Mouse (Mus musculus) common myeloid progenitor, adult 5-6 weeks (primary cell): ENCODE measurements around the gene Lsm12. TPM values are rescaled to one million over a fixed set of nuclear protein-coding genes. Genes with fewer than 3 reads are reported as not detected.
A peak's percentile ranks its signal among the peaks of the same experiment; 100 is the strongest.
"Not testable (repeated sequence)": the region's sequence is repeated elsewhere in the genome, so short reads cannot be mapped to it uniquely, and the experiment has no call there.

Source experiments
- ATAC-seq: replicated peaks from 2 replicates; pipeline ENCODE4 v1.8.0; 2016; ENCODE audit warnings: low read depth, mild to moderate bottlenecking, moderate TSS enrichment, inconsistent platforms; ENCODE audit not compliant: poor library complexity, severe bottlenecking
- total RNA-seq: library from RNA; stranded (forward); fragments of 200-1000, 187-1606 nt; gene quantifications from 2 replicates; pipeline ENCODE4 v1.2.3, GENCODE M21; 2017

Lsm12 gene
- total RNA-seq, 1 experiment from 2014 or later = 71.8 TPM

DNA sequence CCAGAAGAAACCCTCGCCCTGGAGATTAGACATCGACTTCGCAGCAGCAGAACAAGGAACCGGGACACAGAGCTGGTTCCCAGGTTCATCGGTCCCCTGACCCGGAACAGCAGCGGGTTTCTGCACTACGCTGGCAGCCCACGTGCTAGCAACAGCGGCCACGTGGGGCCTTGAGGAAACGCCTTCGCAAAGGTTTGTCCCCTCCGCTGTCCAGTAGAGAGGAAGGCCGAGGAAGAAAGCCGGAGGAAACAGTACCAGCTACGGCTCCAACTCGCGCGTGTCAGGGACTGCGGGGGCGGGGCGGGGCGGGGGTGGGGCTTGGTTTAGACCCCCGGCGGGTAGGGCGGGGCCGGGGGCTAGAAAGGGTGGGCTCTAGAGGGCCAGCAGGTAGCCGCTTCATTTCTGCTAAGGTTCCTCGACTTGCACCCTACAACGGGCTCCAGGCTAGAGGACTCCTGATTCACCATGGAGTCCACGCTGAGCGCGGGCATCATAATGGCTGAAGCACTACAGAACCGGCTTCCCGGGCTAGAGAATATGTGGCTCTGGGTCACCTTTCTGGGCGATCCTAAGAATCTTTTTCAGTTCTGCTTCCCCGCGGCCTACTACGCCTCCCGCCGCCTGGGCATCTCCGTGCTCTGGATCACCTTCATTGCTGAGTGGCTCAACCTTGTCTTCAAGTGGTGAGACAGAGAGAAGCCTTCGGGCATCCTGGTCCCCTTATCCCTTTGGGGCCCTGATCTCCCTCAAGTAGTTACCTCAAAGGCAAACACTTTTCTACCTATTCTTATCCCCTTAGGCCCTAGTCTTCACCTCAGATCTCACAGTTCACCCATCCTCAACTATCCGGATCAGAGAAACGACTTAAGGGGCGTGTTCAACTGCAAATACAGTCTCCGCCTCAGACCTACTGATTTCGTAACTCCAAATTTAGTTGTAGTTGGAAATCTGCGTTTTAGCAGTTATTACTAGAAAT is 4.7 kb upstream of the Lsm12 start, which contains the start of gene G6pc3:
G6pc3 (plus strand) TSS at position 160 of the 976 bp plus-strand sequence.
- peak; percentile 84 for ATAC-seq

DNA sequence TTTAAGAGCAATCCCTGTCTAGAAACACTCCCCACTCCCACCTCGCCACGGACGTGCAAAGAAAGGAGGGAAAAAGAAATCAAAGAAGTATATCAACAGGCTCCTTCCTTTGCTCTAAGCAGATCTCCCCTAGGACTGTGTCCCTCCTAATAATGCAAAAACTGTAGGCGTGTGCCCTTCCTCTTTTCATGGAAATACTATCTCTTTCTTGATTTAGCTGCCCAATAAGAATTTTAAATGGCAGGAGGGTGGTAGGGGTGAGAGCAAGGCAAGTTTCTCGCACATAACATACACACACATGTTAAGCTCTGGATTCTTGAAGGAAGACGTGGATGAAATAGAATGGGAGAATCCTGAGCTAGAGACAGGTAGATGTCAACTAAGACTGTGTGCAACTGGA is 3.9 kb upstream of the Lsm12 start:
- no peak for ATAC-seq

DNA sequence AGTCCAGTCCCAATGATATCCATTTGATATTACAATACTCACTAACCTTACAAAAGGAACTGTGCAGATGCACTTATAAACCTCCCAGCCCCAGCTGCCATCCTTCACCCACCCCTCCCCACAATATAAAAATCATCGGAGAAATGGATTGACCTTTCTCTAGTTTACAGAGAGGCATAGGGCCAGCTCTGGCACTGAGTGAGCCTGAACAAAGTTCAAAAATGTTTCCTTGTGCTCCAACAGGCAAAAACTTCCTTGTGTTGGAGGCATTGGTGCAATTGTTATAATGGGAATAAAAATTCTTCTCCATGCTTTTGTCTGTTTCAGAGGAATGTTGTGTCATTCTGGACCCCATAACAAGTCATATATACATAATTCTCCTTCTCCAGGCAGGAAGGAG is 1.1 kb upstream of the Lsm12 start:
- no peak for ATAC-seq

DNA sequence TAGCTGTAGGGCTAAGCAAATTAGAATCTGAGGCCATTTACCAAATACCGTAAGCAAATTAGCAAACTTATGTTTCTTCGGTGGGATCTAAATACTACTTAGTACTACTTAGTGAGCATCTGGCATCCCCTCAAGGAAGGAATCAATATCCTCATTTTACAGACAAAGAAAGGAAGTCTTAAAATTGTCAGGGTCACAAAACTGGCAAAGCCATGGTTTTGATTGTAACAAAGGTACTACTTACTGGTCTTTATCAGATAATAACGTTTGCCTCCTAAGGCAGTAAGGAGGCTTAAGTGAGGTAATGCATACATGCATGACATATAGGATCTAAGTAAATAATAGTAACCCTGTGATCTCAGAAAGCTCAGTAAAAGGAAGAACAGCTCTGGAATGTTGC is 581 bp upstream of the Lsm12 start:
- ATAC-seq = no peak

DNA sequence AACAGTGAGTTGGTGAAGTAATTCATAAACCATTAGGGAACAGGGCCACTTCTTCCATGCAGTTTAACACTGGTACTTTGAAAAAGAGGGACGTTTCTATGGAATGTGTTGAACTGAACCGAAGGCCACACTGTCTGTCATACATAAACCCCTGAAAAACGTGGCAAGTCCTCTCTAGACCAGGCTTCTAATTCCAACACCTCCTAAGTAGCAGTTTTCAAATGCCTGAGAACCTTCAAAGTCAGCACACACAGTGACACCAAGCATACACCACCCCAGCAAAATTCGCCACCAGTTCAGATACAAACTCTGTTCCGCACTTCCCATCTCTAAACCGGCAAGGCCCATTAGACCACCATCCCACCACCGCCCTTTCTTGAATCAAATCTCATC is 847 bp downstream of the Lsm12 start:
- ATAC-seq = no peak

DNA sequence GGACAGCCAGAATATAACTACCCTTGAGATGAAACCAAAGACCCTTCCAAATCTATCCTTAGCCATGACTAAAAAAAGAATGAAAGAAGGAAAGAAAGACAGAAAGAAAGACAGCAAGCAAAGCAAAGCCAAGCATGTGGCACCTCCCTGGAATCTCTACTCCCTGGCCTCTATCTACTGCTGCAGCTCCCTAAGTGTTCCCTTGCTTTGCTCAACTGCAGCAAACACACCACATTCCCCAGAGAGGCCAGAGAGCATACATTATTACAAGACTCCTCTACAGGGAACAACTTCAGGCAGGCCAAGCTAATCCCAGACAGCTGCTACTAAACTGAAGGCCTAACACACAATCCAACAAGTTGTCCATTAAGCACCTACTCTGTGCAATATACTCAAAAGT is 5.3 kb downstream of the Lsm12 start:
- no peak for ATAC-seq

DNA sequence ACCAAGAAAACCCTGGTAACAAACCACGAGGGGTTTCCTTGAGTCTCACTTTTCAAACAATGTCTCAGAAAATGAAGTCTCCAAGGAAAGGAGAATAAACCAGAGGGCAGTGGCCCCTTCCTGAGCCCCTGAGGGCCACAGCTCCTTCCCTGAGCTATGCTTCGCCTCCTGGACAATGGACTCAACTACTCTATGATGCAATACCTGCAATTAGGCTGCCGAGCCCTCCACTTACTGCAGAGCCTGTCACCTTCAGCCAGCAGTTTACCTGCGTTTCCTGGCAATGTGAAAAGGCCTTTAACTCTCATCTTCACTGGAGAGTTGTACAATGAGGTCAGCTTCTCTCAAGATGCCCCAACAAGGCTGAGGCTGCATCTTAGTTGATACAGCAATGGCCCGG is 16.4 kb downstream of the Lsm12 start:
- ATAC-seq = no peak

DNA sequence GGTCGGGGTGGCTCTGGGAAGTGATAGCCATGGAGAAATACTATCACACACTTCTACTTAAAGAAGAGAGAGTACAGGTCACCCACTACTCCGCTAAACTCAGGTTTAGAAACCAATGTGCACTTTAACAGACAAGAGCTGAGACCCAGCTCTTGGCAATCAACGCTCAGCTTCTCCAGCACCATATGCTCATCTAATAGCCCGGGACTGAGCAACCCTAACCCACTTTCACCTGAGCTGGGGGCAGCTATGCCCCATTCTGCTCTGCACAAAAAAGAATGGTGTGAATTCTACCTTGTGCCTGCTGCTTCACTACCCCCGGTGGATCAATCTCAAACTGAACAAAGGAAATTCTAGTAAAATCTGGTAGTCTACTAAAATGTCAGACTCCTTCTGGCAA is 17.6 kb downstream of the Lsm12 start:
- ATAC-seq = no peak

DNA sequence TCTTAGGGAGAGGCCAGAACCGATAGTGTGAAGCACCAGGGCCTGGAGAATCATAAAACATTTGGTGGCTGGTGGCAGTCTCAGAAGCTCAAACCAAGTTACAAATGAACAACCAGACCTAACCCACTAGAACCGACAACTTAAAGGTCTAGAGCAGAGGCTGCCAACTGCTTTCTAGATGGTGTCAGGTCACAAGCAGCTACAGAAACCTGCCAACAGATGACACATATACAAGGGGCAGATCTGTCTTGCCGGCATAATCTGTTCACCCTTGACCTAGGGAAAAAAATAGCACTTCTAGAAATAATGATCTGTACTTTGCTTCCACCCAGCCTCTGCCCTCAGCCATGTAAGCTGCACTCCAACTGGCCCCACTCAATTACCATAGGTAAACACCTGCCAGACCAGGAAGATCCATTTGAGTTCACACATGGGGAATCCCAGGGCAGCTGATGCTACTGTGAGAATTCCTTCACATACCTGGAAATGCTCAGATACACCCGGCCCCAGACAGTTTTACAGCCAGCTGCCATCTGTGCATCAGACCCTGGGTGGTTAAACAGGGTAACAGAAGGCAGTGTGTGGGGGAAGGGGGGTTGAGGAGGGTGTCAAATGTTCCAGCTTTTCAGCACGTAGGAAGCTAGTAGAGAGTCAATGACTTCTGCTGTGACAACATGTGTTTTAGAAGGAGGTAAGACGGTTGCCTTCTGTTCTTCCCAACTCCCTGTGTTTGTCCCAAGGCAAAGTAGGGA is 18.9 kb downstream of the Lsm12 start:
- no peak for ATAC-seq

DNA sequence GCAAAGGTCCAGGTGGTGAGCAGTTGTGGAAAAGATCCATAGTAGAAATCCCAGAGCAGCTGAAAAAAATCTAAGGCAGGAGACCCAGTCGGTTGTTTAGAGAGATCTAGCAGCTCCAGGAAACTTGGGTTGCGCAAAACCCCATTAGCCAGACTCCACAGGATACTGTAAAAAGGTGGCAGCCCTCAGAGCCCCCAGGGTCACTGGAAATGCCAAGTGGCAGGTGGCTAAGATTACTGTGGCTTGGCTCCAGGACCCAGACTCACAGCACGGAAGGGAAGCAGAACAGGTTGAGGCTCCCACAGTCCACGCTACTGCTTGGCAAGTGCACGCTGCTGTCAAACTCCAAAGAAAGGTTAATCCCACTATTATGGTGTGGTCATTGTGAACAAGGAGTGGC is 25.3 kb downstream of the Lsm12 start:
- no peak for ATAC-seq

DNA sequence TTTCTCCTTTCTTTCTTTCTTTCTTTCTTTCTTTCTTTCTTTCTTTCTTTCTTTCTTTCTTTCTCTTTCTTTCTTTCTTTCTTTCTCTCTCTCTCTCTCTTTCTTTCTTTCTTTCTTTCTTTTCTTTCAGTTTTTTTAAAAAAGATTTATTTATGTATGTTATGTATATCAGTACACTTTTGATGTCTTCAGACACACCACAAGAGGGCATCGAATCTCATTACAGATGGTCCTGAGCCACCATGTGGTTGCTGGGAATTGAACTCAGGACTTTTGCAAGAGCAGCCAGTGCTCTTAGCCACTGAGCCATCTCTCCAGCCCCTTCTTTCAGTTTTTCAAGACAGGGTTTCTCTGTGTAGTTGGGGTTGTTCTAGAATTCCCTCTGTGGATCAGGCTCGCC is 27.1 kb downstream of the Lsm12 start:
- not testable (repeated sequence) for ATAC-seq

DNA sequence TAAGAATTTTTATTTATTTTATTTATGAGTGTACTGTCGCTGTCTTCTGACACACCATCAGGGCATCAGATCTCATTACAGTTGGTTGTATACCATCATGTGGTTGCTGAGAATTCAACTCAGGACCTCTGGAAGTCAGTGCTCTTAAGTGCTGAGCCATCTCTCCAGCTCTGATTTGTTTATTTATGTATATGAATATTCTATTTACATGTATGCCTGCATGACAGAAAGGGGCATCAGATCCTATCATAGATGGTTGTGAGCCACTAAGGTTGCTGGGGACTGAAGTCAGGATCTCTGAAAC is 28.4 kb downstream of the Lsm12 start:
- no peak for ATAC-seq

DNA sequence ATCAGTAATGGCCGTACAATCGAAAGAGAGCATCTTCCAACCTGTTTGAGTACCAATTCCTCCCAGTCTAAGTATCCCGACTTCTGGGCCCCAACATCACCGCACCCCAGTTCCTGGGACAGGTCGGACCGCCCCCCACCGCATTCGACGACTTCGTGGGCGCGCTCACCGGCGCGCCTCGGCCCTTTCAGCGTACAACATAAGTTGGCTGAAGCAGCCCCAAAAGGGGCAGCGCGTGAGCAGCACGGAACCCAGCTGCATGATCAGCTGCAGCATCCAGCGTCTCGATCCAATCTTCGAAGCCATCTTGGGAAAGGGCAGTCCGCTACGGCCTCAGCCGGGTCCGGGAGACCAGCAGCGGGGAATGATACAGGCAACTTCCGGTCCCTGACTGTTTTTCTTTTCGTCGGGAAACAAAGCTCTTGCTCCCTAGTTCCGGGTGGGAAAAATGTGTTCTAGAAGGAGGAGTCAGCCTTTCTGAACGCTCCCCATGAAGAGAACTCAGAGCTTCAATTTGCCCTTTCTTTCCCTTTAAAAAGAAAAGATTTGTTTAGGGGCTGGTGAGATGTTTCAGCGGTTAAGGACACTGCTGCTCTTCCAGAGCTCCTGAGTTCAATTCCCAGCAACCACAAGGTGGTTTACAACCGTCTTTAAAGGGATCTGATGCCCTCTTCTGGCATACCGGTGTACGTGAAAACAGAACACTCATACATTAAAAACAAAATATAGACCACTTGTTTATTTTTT is 28.9 kb downstream of the Lsm12 start, which contains the start of gene Tmem101:
Tmem101 (minus strand) TSS at position 366 of the 747 bp plus-strand sequence.
- peak; percentile 87 for ATAC-seq

DNA sequence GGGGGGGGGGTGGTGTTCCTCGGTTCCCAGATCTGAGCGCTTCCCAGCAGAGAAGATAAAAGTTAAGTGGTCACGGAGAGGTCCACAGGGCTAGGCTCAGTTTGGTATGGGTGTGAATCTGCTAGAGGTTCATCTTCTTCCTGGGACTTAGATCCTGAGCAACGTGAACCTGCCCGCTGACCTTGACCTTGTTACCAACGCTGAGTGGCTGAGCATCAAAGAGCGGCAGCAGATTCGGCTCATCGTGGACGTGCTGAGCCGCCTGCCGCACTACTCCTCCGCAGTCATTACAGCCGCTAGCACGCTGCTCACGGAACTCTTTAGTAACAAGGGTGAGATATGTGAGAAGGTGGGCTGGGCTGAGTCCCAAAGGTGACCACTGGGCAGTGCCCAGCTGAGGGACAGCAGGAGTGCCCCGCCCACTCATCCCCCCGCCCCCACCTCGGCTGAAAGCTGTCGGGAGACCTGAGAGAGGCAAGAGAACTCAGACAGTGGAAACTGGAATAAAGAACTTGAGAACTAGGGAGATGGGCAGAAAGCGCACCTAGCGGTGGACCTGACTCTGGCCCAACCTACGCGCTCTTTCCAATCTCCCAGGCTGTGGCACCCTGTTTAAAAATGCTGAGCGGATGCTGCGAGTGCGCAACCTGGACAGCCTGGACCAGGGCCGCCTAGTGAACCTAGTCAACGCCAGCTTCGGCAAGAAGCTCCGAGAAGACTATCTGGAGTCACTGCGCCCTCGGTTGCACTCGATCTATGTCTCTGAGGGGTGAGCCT is 37.7 kb downstream of the Lsm12 start:
- no peak for ATAC-seq

DNA sequence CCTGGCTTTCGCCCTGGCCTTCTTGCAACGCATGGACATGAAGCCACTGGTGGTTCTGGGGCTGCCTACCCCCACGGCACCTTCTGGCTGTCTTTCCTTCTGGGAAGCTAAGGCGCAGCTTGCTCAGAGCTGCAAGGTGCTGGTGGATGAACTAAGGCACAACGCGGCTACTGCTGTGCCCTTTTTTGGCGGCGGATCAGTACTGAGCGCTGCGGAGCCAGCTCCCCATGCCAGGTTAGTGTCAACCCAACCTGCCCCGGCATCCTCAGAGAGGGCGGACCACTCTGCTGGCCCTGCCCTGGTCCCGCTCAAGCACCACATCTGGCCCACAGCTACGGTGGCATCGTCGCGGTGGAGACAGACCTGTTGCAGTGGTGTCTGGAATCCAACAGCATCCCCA is 38.6 kb downstream of the Lsm12 start:
- peak; percentile 34 for ATAC-seq

DNA sequence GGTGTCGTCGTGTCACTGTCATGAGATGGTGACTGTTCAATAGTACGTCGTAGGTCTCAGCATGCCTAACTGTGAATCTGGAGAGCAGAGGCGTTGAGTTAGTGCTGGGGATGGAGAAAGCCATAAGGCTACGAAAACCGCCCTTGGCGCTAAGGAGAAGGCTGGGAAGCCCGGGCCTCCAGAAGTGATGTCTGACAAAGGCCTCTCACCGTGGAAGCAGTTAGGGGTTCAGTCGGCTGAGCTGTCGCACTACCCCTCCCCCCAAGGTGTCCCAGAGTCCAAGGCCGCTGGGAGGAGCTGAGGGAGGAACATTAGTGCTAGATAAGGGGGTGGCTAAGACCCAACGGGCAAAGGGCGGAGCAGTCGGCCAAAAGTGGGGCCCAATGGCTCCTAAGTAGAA is 39.1 kb downstream of the Lsm12 start:
- peak; percentile 42 for ATAC-seq

DNA sequence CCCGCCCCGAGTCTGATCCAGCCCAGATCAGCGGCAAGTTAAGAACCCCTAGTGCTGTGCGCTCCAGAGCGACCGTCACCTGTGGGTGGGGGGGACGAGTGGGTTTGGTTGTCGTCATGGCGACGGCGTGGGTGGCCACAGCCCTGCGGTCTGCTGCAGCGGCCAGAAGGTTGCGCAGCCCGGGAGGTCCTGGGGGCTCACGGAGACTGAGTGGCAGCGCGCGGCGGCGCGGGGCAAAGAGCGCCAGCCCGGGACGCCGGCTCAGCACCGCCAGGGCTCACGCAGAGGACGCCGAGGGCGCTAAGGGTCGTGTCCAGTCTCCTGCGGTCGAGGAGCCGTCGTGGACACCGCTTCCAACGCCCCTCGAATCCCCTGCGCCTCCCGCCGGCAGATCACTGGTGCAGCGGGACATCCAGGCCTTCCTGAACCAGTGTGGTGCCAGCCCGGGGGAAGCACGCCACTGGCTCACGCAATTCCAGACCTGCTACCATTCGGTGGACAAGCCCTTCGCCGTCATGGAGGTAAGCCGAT is 39.6 kb downstream of the Lsm12 start, which contains the start of gene Nags:
Nags (plus strand) TSS at position 43 of the 531 bp plus-strand sequence.
- peak; percentile 9; the same call in 1 of the 2 replicates for ATAC-seq

DNA sequence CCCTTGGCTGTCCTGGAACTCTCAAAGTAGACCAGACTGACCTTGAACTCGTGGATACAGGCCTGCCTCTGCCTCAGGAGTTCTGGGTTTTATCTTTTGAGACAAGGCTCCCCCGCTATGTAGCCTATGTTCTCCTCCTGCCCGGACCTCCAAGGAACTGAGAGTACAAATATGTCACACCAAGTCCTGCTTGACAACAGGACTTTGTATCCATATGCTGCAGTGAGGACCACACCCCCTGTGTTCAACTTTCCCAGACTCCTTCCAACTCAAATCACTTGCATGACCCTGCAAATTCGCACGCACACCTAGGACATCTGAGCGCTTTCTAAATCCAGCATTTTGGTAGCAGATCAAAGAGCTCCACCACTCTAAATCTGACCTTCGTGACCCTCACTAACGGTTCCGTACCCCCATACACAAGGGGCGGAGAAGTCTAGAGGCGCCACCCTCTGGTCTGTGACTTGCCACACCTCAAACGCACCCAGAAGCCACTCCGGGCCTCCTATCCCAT is 40.1 kb downstream of the Lsm12 start:
- ATAC-seq = peak; percentile 5; the same call in 1 of the 2 replicates

DNA sequence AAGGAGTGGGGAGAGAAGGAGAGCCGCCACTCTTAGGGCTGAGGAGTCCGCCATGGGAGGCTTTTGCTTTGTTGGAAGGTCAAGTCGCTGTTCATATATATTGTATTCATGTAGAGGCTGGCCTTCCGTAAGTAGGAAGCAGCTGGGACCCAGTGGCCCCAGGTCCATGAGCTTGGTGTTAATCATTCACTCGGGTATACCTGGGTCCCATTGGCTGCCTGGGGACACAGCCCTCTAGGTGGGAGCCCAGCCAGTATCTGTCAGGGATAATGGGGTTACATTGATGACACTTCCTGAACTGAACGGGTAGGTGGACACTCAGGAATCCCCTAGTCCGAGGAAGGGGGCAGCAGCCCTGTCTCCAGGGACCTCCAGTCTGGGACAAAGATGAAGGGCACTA is 42.7 kb downstream of the Lsm12 start:
- no peak for ATAC-seq
